ENCODE assay signal across 31 mouse cellular contexts in genomic region chr5:138989567-138989966, GRCm38 (mm10). TPM values are rescaled to one million over a fixed set of nuclear protein-coding genes. Genes with fewer than 3 reads are reported as not detected.
A peak's percentile ranks its signal among the peaks of the same experiment; 100 is the strongest.
DNase-seq lines count a peak whose midpoint lies in the region; ATAC-seq and TF ChIP-seq lines count a peak whose summit lies in the region.
"Had no signal": no experiment of that assay in that cellular context is flagged by ENCODE, and none has a peak within 500 bp of the region (broad histone marks: within the 10 kb centered on the region; RNA-seq: fewer than 3 reads in every experiment).

No protein-coding gene starts in this region.

- intact Hi-C loops in heart, adult 2 months (cut with DNase I) = no loop called here

- no peaks in the 10 kb centered on the region; the same call in 1 of the 2 replicates for H3K79me2 ChIP-seq in heart, adult 2 months (replicated peaks; ENCODE audit: control insufficient read depth, insufficient read depth, low read length)
- H3K79me2 ChIP-seq in C2C12 (ENCODE audit: control insufficient read depth, insufficient read depth) = peaks cover 82% of the 10 kb centered on the region

- no peak overlapping the region for H3ac ChIP-seq in C2C12 (ENCODE audit: control insufficient read depth, insufficient read length, low read depth)

- 78% methylated on average over 6 of the region's 6 CpGs for WGBS in heart, embryonic 13.5 days
- WGBS in heart, adult 2 months = 71% methylated on average over 6 of the region's 6 CpGs
- WGBS in lung, embryonic 15.5 days = 83% methylated on average over 6 of the region's 6 CpGs

- H3K4me1 ChIP-seq in heart, embryonic 13.5 days = peaks cover 68% of the 10 kb centered on the region
- H3K4me1 ChIP-seq in heart, adult 2 months (ENCODE audit: control insufficient read depth, insufficient read depth, low read length) = peaks cover 10% of the 10 kb centered on the region
- peaks cover 67% of the 10 kb centered on the region for H3K4me1 ChIP-seq in lung, embryonic 15.5 days

- TF ChIP-seq EP300 in heart, adult 2 months (IDR thresholded peaks at IDR 0.05; ENCODE audit: insufficient read depth, low read depth, low read length) = no peak

- peak overlapping the region; percentile 50 for H3K9ac ChIP-seq in heart, embryonic 13.5 days
- H3K9ac ChIP-seq in heart, adult 2 months (ENCODE audit: low read depth, low read length) = no peak overlapping the region
- H3K9ac ChIP-seq in lung, embryonic 15.5 days = no peak overlapping the region
- H3K9ac ChIP-seq: embryonic facial prominence, embryonic 12.5 days; hindbrain, embryonic 14.5 days; liver, embryonic 14.5 days; midbrain, embryonic 13.5 days had no signal

- H3K4me2 ChIP-seq in heart, embryonic 13.5 days = no peak overlapping the region
- no peak overlapping the region for H3K4me2 ChIP-seq in lung, embryonic 15.5 days
- H3K4me2 ChIP-seq: embryonic facial prominence, embryonic 12.5 days; hindbrain, embryonic 14.5 days; midbrain, embryonic 13.5 days had no signal

- H3K79me3 ChIP-seq in C2C12 (ENCODE audit: low read depth) = peaks cover 58% of the 10 kb centered on the region

- TF ChIP-seq CTCF in heart, adult 2 months (IDR thresholded peaks at IDR 0.05) = no peak
- no peak for TF ChIP-seq CTCF in C2C12 (IDR thresholded peaks at IDR 0.05; ENCODE audit: control insufficient read depth, insufficient read depth, insufficient read length)

- no peak overlapping the region for H3K4me3 ChIP-seq in heart, embryonic 13.5 days
- H3K4me3 ChIP-seq in heart, adult 2 months = no peak overlapping the region
- H3K4me3 ChIP-seq in lung, embryonic 15.5 days = no peak overlapping the region
- H3K4me3 ChIP-seq in C2C12 (ENCODE audit: insufficient read depth, poor library complexity, severe bottlenecking) = no peak overlapping the region
- H3K4me3 ChIP-seq: embryonic facial prominence, embryonic 12.5 days; erythroblast, embryonic 14.5 days; heart, embryonic 10.5 days; midbrain, embryonic 13.5 days had no signal

- H3K9me3 ChIP-seq in heart, embryonic 13.5 days = no peaks in the 10 kb centered on the region
- no peaks in the 10 kb centered on the region for H3K9me3 ChIP-seq in lung, embryonic 15.5 days
- H3K9me3 ChIP-seq: embryonic facial prominence, embryonic 12.5 days; heart, embryonic 10.5 days; midbrain, embryonic 13.5 days had no signal

- no peak for DNase-seq in heart, adult 2 months
- no peak for DNase-seq in lung, postnatal 4 days
- DNase-seq in brain, adult 2 months (ENCODE audit: low read depth, low spot score) = peak; percentile 29
- DNase-seq in thymus, postnatal 10 days (ENCODE audit: low spot score in 2 of 2) = no peak
- DNase-seq: adrenal gland, adult 8-10 months; B cell, adult 2 months; cerebellum, adult 11-12 months; cerebellum, adult 9-11 months; embryo, embryonic 11 days; kidney, postnatal 14 days; layer of hippocampus, adult 9-11 months; liver; lung, postnatal 36 days; retina, postnatal 1 day; right cerebral cortex, postnatal 14 days; thymus, postnatal 25 days had no signal

- H3K27ac ChIP-seq in heart, embryonic 13.5 days (replicated peaks) = peak overlapping the region; percentile 77; the same call in 1 of the 2 replicates
- no peak overlapping the region; the same call in 1 of the 2 replicates for H3K27ac ChIP-seq in heart, adult 2 months
- H3K27ac ChIP-seq in lung, embryonic 15.5 days = peak overlapping the region; percentile 62; the same call in 1 of the 2 replicates
- H3K27ac ChIP-seq: embryonic facial prominence, embryonic 12.5 days; heart, embryonic 10.5 days; hindbrain, embryonic 14.5 days; liver, embryonic 14.5 days; midbrain, embryonic 13.5 days had no signal

- peaks cover 30% of the 10 kb centered on the region for H3K27me3 ChIP-seq in heart, embryonic 13.5 days (replicated peaks)
- H3K27me3 ChIP-seq in heart, adult 2 months (ENCODE audit: control insufficient read depth, insufficient read depth, low read length) = no peaks in the 10 kb centered on the region
- peaks cover 31% of the 10 kb centered on the region for H3K27me3 ChIP-seq in lung, embryonic 15.5 days
- H3K27me3 ChIP-seq in C2C12 (ENCODE audit: control insufficient read depth, insufficient read depth, insufficient read length) = no peaks in the 10 kb centered on the region
- H3K27me3 ChIP-seq: CH12.LX had no signal

- no peak for ATAC-seq in heart, embryonic 13.5 days (ENCODE audit: extremely low read depth, insufficient number of reproducible peaks, low FRiP score, low TSS enrichment)
- ATAC-seq in lung, embryonic 15.5 days (ENCODE audit: borderline replicate concordance, extremely low read depth, low FRiP score, low TSS enrichment) = no peak
- ATAC-seq in megakaryocyte, adult 5-6 weeks (ENCODE audit: poor library complexity, severe bottlenecking) = no peak
- ATAC-seq: activated CD4-positive, CD25-positive, alpha-beta regulatory T cell, adult 4 months; inflammation-experienced regulatory T-cells, adult 6 months; midbrain, embryonic 13.5 days had no signal

- TF ChIP-seq POLR2A in heart, adult 2 months (IDR thresholded peaks at IDR 0.05; ENCODE audit: insufficient read depth, low read depth, low read length) = no peak

- peaks cover 41% of the 10 kb centered on the region for H3K36me3 ChIP-seq in heart, embryonic 13.5 days
- H3K36me3 ChIP-seq in heart, adult 2 months (ENCODE audit: control insufficient read depth, insufficient read depth, low read length) = peaks cover 10% of the 10 kb centered on the region
- peaks cover 30% of the 10 kb centered on the region for H3K36me3 ChIP-seq in lung, embryonic 15.5 days
- H3K36me3 ChIP-seq in C2C12 (ENCODE audit: control insufficient read depth, insufficient read depth) = peaks cover 57% of the 10 kb centered on the region

TF ChIP-seq in C2C12, 6 proteins besides CTCF, POLR2A, EP300 and RAD21:
- no peak for TF ChIP-seq MYOD1 (IDR thresholded peaks at IDR 0.05; ENCODE audit: control insufficient read depth, insufficient read length, low read depth)
- no peak for TF ChIP-seq USF1 (IDR thresholded peaks at IDR 0.05; ENCODE audit: low read depth)
- TF ChIP-seq MAX (IDR thresholded peaks at IDR 0.05) = no peak
- peak; percentile 29 for TF ChIP-seq FOSL1 (IDR thresholded peaks at IDR 0.05; ENCODE audit: insufficient read depth, low read length, poor library complexity, severe bottlenecking)
- TF ChIP-seq MYOG (IDR thresholded peaks at IDR 0.05; ENCODE audit: control insufficient read depth, extremely low read depth, insufficient read length) = no peak
TF ChIP-seq in C2C12: peak in this region for 1.

RNA-seq across cellular contexts. Expression of gene Pdgfa, which starts 7.6 kb away (rescaled TPM):
- 39.8 and 42.1 TPM in 2 replicates for polyA plus RNA-seq in heart, embryonic 13.5 days (2015; fragmentation: Nextera tagmentation; extraction: Ambion mirVana)
- total RNA-seq in heart, adult 2 months (2021) = 10 to 100 TPM; 19.6 to 20.7 TPM
- 13.2 and 14.2 TPM in 2 replicates for polyA plus RNA-seq in heart, adult 2 months (2012; rRNA removed)
- 53.2 and 56.3 TPM in 2 replicates for polyA plus RNA-seq in lung, embryonic 15.5 days (2015; fragmentation: Nextera tagmentation; extraction: Ambion mirVana)
- 56.4 TPM for polyA plus RNA-seq in C2C12 (2012; fragmentation: generic; extraction: Trizol)
- 0.13 and 0.75 TPM in 2 replicates for total RNA-seq in megakaryocyte, adult 5-6 weeks (2015)
- total RNA-seq in megakaryocyte, adult 5-6 weeks (2017) = 0.07 and 0.12 TPM in 2 replicates
- total RNA-seq: megakaryocyte-erythroid progenitor cell, adult 5-6 weeks; MEL had no signal
- polyA plus RNA-seq: activated CD4-positive, CD25-positive, alpha-beta regulatory T cell, adult 4 months had no signal
